Mouse (Mus musculus) midbrain, embryonic 11.5 days (tissue): ENCODE results near the gene Cbl. TPM values are rescaled to one million over a fixed set of nuclear protein-coding genes. Genes with fewer than 3 reads are reported as not detected.

Experiments
- ATAC-seq: fragments of 200-750 bp; cut with Nextera tagmentation; 2 replicates; pipeline ENCODE4 v1.8.0; 2017; ENCODE audit warnings: moderate TSS enrichment, moderate library complexity; ENCODE audit not compliant: low FRiP score
- DNase-seq: peaks from one replicate; pipeline ENCODE4 v3.0.0; 2015; ENCODE audit warnings: low spot score; ENCODE audit errors: missing footprints
- H3K27ac ChIP-seq: fragments of 300-500 bp; sonication (generic); 2 replicates; pipeline ENCODE4 v1.5.1; 2014; ENCODE audit warnings: low read depth, low read length
- H3K27me3 ChIP-seq: fragments of 300-500 bp; sonication (generic); 2 replicates; pipeline ENCODE4 v1.6.1; 2014; ENCODE audit warnings: mild to moderate bottlenecking, low read length, moderate library complexity, mixed read lengths; ENCODE audit not compliant: control insufficient read depth, insufficient read depth
- H3K36me3 ChIP-seq: fragments of 300-500 bp; sonication (generic); 2 replicates; pipeline ENCODE4 v1.6.1; 2014; ENCODE audit warnings: mild to moderate bottlenecking, low read length, moderate library complexity, mixed read lengths; ENCODE audit not compliant: control insufficient read depth, insufficient read depth
- H3K4me1 ChIP-seq: fragments of 300-500 bp; sonication (generic); 2 replicates; pipeline ENCODE4 v1.6.1; 2014; ENCODE audit warnings: low read length; ENCODE audit not compliant: control insufficient read depth, insufficient read depth
- H3K4me2 ChIP-seq: fragments of 300-500 bp; sonication (generic); 2 replicates; pipeline ENCODE4 v1.6.1; 2014; ENCODE audit warnings: mild to moderate bottlenecking, moderate library complexity
- H3K4me3 ChIP-seq: fragments of 300-500 bp; sonication (generic); 2 replicates; pipeline ENCODE4 v1.5.1; 2014; ENCODE audit warnings: low read depth, low read length
- H3K9ac ChIP-seq: fragments of 300-500 bp; sonication (generic); 2 replicates; pipeline ENCODE4 v1.6.1; 2014; ENCODE audit warnings: low read length
- H3K9me3 ChIP-seq: fragments of 300-500 bp; sonication (generic); 2 replicates; pipeline ENCODE4 v1.6.1; 2016; ENCODE audit warnings: low read length; ENCODE audit not compliant: control insufficient read depth
- WGBS: fragments of 180-500 bp; shearing (Covaris S2); extraction: QIAGEN DNeasy Blood & Tissue Kit; methylation state at CpG from one replicate; pipeline ENCODE4 v1.1.7; 2014; 5-methylcytosine and 5-hydroxymethylcytosine counted together
- polyA plus RNA-seq: library from polyadenylated mRNA; unstranded; fragments of >200 nt; fragmentation: Nextera tagmentation; extraction: Ambion mirVana; gene quantifications from 2 replicates; pipeline ENCODE4 v1.2.1, GENCODE M21; 2014

Gene Cbl
- polyA plus RNA-seq, 1 experiment from 2014 or later: 20.9 TPM

GRCm38 (mm10) chr9:44144023-44144717, 89.7 kb downstream of the Cbl start:
- ATAC-seq (no peak), DNase-seq (peak; percentile 47)
- no peak overlapping the region for H3K4me2 ChIP-seq
- no peaks in the 10 kb centered on the region; the same call in 1 of the 2 replicates for H3K36me3 ChIP-seq
- no peak overlapping the region for H3K27ac ChIP-seq
- H3K4me3 ChIP-seq: no peak overlapping the region
- no peak overlapping the region for H3K9ac ChIP-seq
- H3K4me1 ChIP-seq: no peaks in the 10 kb centered on the region
- 25% methylated on average over 7 of the region's 8 CpGs for WGBS
- H3K27me3 ChIP-seq: no peaks in the 10 kb centered on the region
- H3K9me3 ChIP-seq: no peaks in the 10 kb centered on the region

GRCm38 (mm10) chr9:44143421-44143820, 90.4 kb downstream of the Cbl start:
- H3K4me2 ChIP-seq: no peak overlapping the region
- WGBS: 70% methylated on average over 5 of the region's 5 CpGs
- ATAC-seq: no peak
- no peaks in the 10 kb centered on the region for H3K9me3 ChIP-seq
- DNase-seq: peak; percentile 70
- H3K27me3 ChIP-seq: no peaks in the 10 kb centered on the region
- H3K4me1 ChIP-seq: no peaks in the 10 kb centered on the region
- no peak overlapping the region for H3K9ac ChIP-seq
- H3K36me3 ChIP-seq: no peaks in the 10 kb centered on the region; the same call in 1 of the 2 replicates
- H3K4me3 ChIP-seq: no peak overlapping the region
- no peak overlapping the region for H3K27ac ChIP-seq

- Histone ChIP-seq H3K27ac (no peak overlapping the region), H3K27me3 (no peaks in the 10 kb centered on the region), H3K9ac (no peak overlapping the region), H3K36me3 (no peaks in the 10 kb centered on the region; the same call in 1 of the 2 replicates), H3K9me3 (no peaks in the 10 kb centered on the region), H3K4me3 (no peak overlapping the region), H3K4me1 (no peaks in the 10 kb centered on the region), H3K4me2 (no peak overlapping the region)
- ATAC-seq (no peak), DNase-seq (peak; percentile 77)
- 64% methylated on average over 5 of the region's 5 CpGs for WGBS
These were observed 91.9 kb downstream of the Cbl start for GRCm38 (mm10) chr9:44141951-44142350.

- Histone ChIP-seq H3K4me3 (no peak overlapping the region), H3K9ac (no peak overlapping the region), H3K9me3 (no peaks in the 10 kb centered on the region), H3K27me3 (peaks cover 28% of the 10 kb centered on the region), H3K36me3 (no peaks in the 10 kb centered on the region), H3K4me2 (no peak overlapping the region), H3K27ac (no peak overlapping the region), H3K4me1 (peaks cover 19% of the 10 kb centered on the region)
- WGBS: 65% methylated on average over 4 of the region's 4 CpGs
- DNase-seq (peak; percentile 61), ATAC-seq (no peak)
These were observed 96.0 kb downstream of the Cbl start for GRCm38 (mm10) chr9:44137846-44138245.

- peaks cover 26% of the 10 kb centered on the region for H3K4me1 ChIP-seq
- peak overlapping the region; percentile 46; the same call in 1 of the 2 replicates for H3K4me3 ChIP-seq
- H3K27ac ChIP-seq: no peak overlapping the region
- ATAC-seq (no peak), DNase-seq (peak; percentile 57)
- peaks cover 28% of the 10 kb centered on the region for H3K27me3 ChIP-seq
- no peaks in the 10 kb centered on the region for H3K36me3 ChIP-seq
- peak overlapping the region; percentile 77 for H3K4me2 ChIP-seq
- 71% methylated on average over 7 of the region's 7 CpGs for WGBS
- no peaks in the 10 kb centered on the region for H3K9me3 ChIP-seq
- no peak overlapping the region for H3K9ac ChIP-seq
These were observed 98.0 kb downstream of the Cbl start for GRCm38 (mm10) chr9:44135731-44136411.

- H3K9me3 ChIP-seq: no peaks in the 10 kb centered on the region
- H3K36me3 ChIP-seq: no peaks in the 10 kb centered on the region
- 3% methylated on average over 48 of the region's 49 CpGs for WGBS
- DNase-seq: peak; percentile 93
- H3K4me2 ChIP-seq: peak overlapping the region; percentile 77
- H3K4me1 ChIP-seq: peaks cover 33% of the 10 kb centered on the region
- ATAC-seq: 0 out of 2 replicates have a peak, but pooled peaks have one; percentile 2
- peak overlapping the region; percentile 60 for H3K9ac ChIP-seq
- H3K27me3 ChIP-seq: peaks cover 28% of the 10 kb centered on the region
- no peak overlapping the region for H3K27ac ChIP-seq
- H3K4me3 ChIP-seq: peak overlapping the region; percentile 46
These were observed 98.8 kb downstream of the Cbl start for GRCm38 (mm10) chr9:44134851-44135730.

- peaks cover 28% of the 10 kb centered on the region for H3K27me3 ChIP-seq
- ATAC-seq: peak; percentile 20; the same call in 1 of the 2 replicates
These were observed 99.6 kb downstream of the Cbl start, which contains the start of gene Mcam for GRCm38 (mm10) chr9:44134101-44134850. Gene Mcam (plus strand): TSS chr9:44134469.

GRCm38 (mm10) chr9:44133287-44133686, 100.6 kb downstream of the Cbl start:
- Histone ChIP-seq H3K4me3 (no peak overlapping the region; the same call in 1 of the 2 replicates), H3K4me2 (peak overlapping the region; percentile 77; the same call in 1 of the 2 replicates), H3K27ac (no peak overlapping the region; the same call in 1 of the 2 replicates), H3K36me3 (no peaks in the 10 kb centered on the region), H3K9ac (no peak overlapping the region), H3K9me3 (no peaks in the 10 kb centered on the region), H3K4me1 (peaks cover 40% of the 10 kb centered on the region), H3K27me3 (peaks cover 28% of the 10 kb centered on the region)
- ATAC-seq (no peak), DNase-seq (peak; percentile 85)
- WGBS: 29% methylated on average over 2 of the region's 2 CpGs

More at GRCm38 (mm10) chr9:44134101-44134850, 99.6 kb downstream of the Cbl start, which contains the start of gene Mcam:
- Histone ChIP-seq H3K4me1 (peaks cover 40% of the 10 kb centered on the region), H3K9ac (peak within 1 kb of the TSS; percentile 60), H3K4me3 (peak within 1 kb of the TSS; percentile 46), H3K9me3 (no peaks in the 10 kb centered on the region), H3K27ac (no peak within 1 kb of the TSS), H3K4me2 (peak within 1 kb of the TSS; percentile 77), H3K36me3 (no peaks in the 10 kb centered on the region)
- DNase-seq: peak; percentile 92
- WGBS: 1% methylated on average over 51 of the region's 55 CpGs
